Mouse (Mus musculus): ENCODE results near the gene Fto.

DNA sequence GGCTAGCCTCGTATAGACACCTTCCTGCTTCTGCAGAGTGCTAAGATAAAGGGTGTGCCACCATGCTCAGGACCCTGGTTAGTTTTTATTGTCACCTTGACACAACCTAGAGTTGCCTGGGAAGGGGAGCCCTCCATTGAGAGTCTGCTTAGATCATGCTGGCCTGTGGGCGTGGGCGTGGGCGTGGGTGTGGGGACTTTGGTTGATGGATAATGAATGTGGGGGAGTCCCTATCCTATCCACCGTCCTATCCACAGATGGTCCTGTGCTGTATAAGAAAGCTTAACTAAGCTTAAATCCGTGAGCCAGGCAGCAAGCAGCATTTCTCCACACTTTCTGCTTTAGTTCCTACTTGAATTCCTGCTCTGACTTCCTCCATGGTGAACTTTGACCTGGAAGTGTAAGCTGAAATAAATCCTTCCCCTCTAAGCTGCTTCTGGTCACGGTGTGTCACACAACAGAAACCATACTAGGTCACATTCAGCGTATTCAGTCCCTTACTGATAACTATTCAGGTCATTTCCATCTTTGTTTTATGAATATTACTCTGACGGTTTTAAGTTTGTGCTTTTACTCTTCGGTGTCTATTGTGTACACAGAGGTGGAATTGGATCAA lies 112.0 kb downstream of the Fto start:
- TF ChIP-seq CTCF (conservative IDR thresholded peaks at IDR 0.05; ENCODE audit: low read length) = no peak
- TF ChIP-seq NANOG (IDR thresholded peaks at IDR 0.05; ENCODE audit: borderline replicate concordance, low read length) = no peak
- TF ChIP-seq POU5F1 (IDR thresholded peaks at IDR 0.05; ENCODE audit: borderline replicate concordance, low read length) = no peak
